Comparison of ENCODE assay signal across 18 mouse cellular contexts in the genomic region with DNA sequence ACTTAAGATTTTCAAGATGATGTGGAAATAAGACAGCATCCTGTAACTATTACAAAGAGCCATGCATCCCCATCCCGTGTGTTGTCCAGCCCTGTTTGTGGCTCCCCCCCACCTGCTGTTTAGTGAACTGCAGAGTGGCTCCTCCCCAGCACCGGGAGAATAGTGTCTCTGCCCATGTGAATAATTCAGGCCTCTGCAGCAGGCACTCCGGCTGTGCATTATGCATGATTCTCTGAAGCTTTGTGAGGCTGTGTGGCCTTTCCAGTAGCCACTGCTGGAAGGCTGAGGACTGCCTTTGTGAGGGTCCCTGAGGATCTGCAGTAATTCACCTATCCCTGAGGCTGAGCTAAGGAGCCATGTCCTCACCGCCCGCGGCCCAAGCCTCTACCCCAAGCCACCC. TPM values are rescaled to one million over a fixed set of nuclear protein-coding genes. Genes with fewer than 3 reads are reported as not detected.
DNase-seq lines count a peak whose midpoint lies in the region; ATAC-seq and TF ChIP-seq lines count a peak whose summit lies in the region.
"Had no signal": no experiment of that assay in that cellular context is flagged by ENCODE, and none has a peak within 500 bp of the region (broad histone marks: within the 10 kb centered on the region; RNA-seq: fewer than 3 reads in every experiment).

No protein-coding gene starts in this region.

- no peaks in the 10 kb centered on the region for H3K79me2 ChIP-seq in heart, adult 2 months (replicated peaks; ENCODE audit: control insufficient read depth, insufficient read depth, low read length)

- H3K4me2 ChIP-seq in forebrain, embryonic 16.5 days (ENCODE audit: low read length), result no peak overlapping the region
- no peak overlapping the region for H3K4me2 ChIP-seq in hindbrain, postnatal 0 days (ENCODE audit: low read depth, low read length)
- H3K4me2 ChIP-seq in neural tube, embryonic 13.5 days, result no peak overlapping the region
- H3K4me2 ChIP-seq: liver, embryonic 12.5 days had no signal

- no peaks in the 10 kb centered on the region for H3K9me3 ChIP-seq in forebrain, embryonic 10.5 days
- H3K9me3 ChIP-seq in forebrain, embryonic 16.5 days (ENCODE audit: control insufficient read depth, low read length), result no peaks in the 10 kb centered on the region
- H3K9me3 ChIP-seq in hindbrain, postnatal 0 days (ENCODE audit: low read length), result no peaks in the 10 kb centered on the region
- H3K9me3 ChIP-seq in neural tube, embryonic 13.5 days, result no peaks in the 10 kb centered on the region
- H3K9me3 ChIP-seq: G1E; limb, embryonic 10.5 days; liver, embryonic 12.5 days had no signal

- peak; percentile 76; the same call in 1 of the 2 replicates for ATAC-seq in forebrain, embryonic 16.5 days
- peak; percentile 50 for ATAC-seq in hindbrain, postnatal 0 days
- peak; percentile 68 for ATAC-seq in neural tube, embryonic 13.5 days (ENCODE audit: low read depth)
- ATAC-seq in erythroid progenitor cell, adult 5-6 weeks (replicated peaks; ENCODE audit: low FRiP score, poor library complexity, severe bottlenecking), result no peak
- ATAC-seq: intestine, embryonic 16.5 days; liver, embryonic 12.5 days had no signal

- WGBS in forebrain, embryonic 10.5 days, result 63% methylated on average over 6 of the region's 6 CpGs
- 26% methylated on average over 6 of the region's 6 CpGs for whole genome bisulfite sequencing in forebrain, embryonic 16.5 days
- WGBS in hindbrain, postnatal 0 days, result 28% methylated on average over 6 of the region's 6 CpGs
- WGBS in neural tube, embryonic 13.5 days, result 14% methylated on average over 6 of the region's 6 CpGs
- WGBS in heart, adult 2 months, result 78% methylated on average over 6 of the region's 6 CpGs

- no peak overlapping the region for H3K4me3 ChIP-seq in forebrain, embryonic 10.5 days
- no peak overlapping the region for H3K4me3 ChIP-seq in forebrain, embryonic 16.5 days (replicated peaks; ENCODE audit: low read length)
- H3K4me3 ChIP-seq in hindbrain, postnatal 0 days (ENCODE audit: low read length), result no peak overlapping the region
- no peak overlapping the region for H3K4me3 ChIP-seq in neural tube, embryonic 13.5 days
- no peak overlapping the region for H3K4me3 ChIP-seq in heart, adult 2 months
- H3K4me3 ChIP-seq: erythroblast, embryonic 14.5 days; gastrocnemius, adult 2 months; limb, embryonic 10.5 days; liver, embryonic 12.5 days had no signal

- peaks cover 18% of the 10 kb centered on the region for H3K4me1 ChIP-seq in forebrain, embryonic 10.5 days
- 0 out of 2 replicates have a peak, but pooled peaks cover 7% of the 10 kb centered on the region for H3K4me1 ChIP-seq in forebrain, embryonic 16.5 days (replicated peaks; ENCODE audit: control insufficient read depth, insufficient read depth, low read length)
- H3K4me1 ChIP-seq in hindbrain, postnatal 0 days (ENCODE audit: insufficient read depth, low read length), result no peaks in the 10 kb centered on the region; the same call in 1 of the 2 replicates
- H3K4me1 ChIP-seq in neural tube, embryonic 13.5 days (replicated peaks), result peaks cover 27% of the 10 kb centered on the region
- H3K4me1 ChIP-seq in heart, adult 2 months (ENCODE audit: control insufficient read depth, insufficient read depth, low read length), result peaks cover 5% of the 10 kb centered on the region; the same call in 1 of the 2 replicates

- DNase-seq in forebrain, embryonic 10.5 days (ENCODE audit: extremely low spot score, low spot score), result no peak
- peak; percentile 41 for DNase-seq in hindbrain, postnatal 0 days (ENCODE audit: low spot score)
- DNase-seq in heart, adult 2 months, result no peak
- DNase-seq in frontal cortex, postnatal 10 days (ENCODE audit: low spot score in 2 of 2), result no peak
- no peak for DNase-seq in cerebellum, postnatal 25 days
- DNase-seq: adrenal gland, postnatal 10 days; cerebellum, adult 9-10 months; gastrocnemius, adult 2 months had no signal

- H3K27me3 ChIP-seq in forebrain, embryonic 10.5 days (ENCODE audit: poor library complexity, severe bottlenecking), result no peaks in the 10 kb centered on the region
- no peaks in the 10 kb centered on the region for H3K27me3 ChIP-seq in forebrain, embryonic 16.5 days (replicated peaks; ENCODE audit: control insufficient read depth, insufficient read depth, low read length)
- H3K27me3 ChIP-seq in hindbrain, postnatal 0 days (ENCODE audit: insufficient read depth, low read length), result no peaks in the 10 kb centered on the region
- no peaks in the 10 kb centered on the region for H3K27me3 ChIP-seq in neural tube, embryonic 13.5 days
- no peaks in the 10 kb centered on the region for H3K27me3 ChIP-seq in heart, adult 2 months (ENCODE audit: control insufficient read depth, insufficient read depth, low read length)
- H3K27me3 ChIP-seq: liver, embryonic 12.5 days had no signal

- no peak for TF ChIP-seq CTCF in hindbrain, postnatal 0 days (IDR thresholded peaks at IDR 0.05; ENCODE audit: low read depth)
- no peak for TF ChIP-seq CTCF in heart, adult 2 months (IDR thresholded peaks at IDR 0.05)

- intact Hi-C loops in heart, adult 2 months (cut with DNase I), result no loop called here

- H3K27ac ChIP-seq in forebrain, embryonic 10.5 days, result peak overlapping the region; percentile 56; the same call in 1 of the 2 replicates
- H3K27ac ChIP-seq in forebrain, embryonic 16.5 days (ENCODE audit: low read length), result no peak overlapping the region
- H3K27ac ChIP-seq in hindbrain, postnatal 0 days, result peak overlapping the region; percentile 43; the same call in 1 of the 2 replicates
- H3K27ac ChIP-seq in neural tube, embryonic 13.5 days (replicated peaks), result peak overlapping the region; percentile 59
- H3K27ac ChIP-seq in heart, adult 2 months, result no peak overlapping the region
- H3K27ac ChIP-seq: gastrocnemius, adult 2 months; kidney, postnatal 0 days; limb, embryonic 10.5 days; liver, embryonic 12.5 days had no signal

- no peak for TF ChIP-seq EP300 in heart, adult 2 months (IDR thresholded peaks at IDR 0.05; ENCODE audit: insufficient read depth, low read depth, low read length)

- peaks cover 60% of the 10 kb centered on the region for H3K36me3 ChIP-seq in forebrain, embryonic 10.5 days (replicated peaks)
- no peaks in the 10 kb centered on the region for H3K36me3 ChIP-seq in forebrain, embryonic 16.5 days (ENCODE audit: control insufficient read depth, insufficient read depth)
- H3K36me3 ChIP-seq in hindbrain, postnatal 0 days (ENCODE audit: insufficient read depth, low read length), result no peaks in the 10 kb centered on the region
- H3K36me3 ChIP-seq in neural tube, embryonic 13.5 days, result peaks cover 5% of the 10 kb centered on the region
- H3K36me3 ChIP-seq in heart, adult 2 months (ENCODE audit: control insufficient read depth, insufficient read depth, low read length), result 0 out of 2 replicates have a peak, but pooled peaks cover 3% of the 10 kb centered on the region
- H3K36me3 ChIP-seq: G1E had no signal

- no peak overlapping the region for H3K9ac ChIP-seq in forebrain, embryonic 16.5 days (replicated peaks; ENCODE audit: low read depth, low read length)
- no peak overlapping the region for H3K9ac ChIP-seq in hindbrain, postnatal 0 days (replicated peaks; ENCODE audit: low read length)
- H3K9ac ChIP-seq in neural tube, embryonic 13.5 days, result no peak overlapping the region
- H3K9ac ChIP-seq in heart, adult 2 months (ENCODE audit: low read depth, low read length), result no peak overlapping the region
- H3K9ac ChIP-seq: liver, embryonic 12.5 days had no signal

- no peak for TF ChIP-seq POLR2A in heart, adult 2 months (IDR thresholded peaks at IDR 0.05; ENCODE audit: insufficient read depth, low read depth, low read length)

RNA-seq across cellular contexts. Expression of a gene that starts 27.3 kb away (rescaled TPM):
- 0.12 and 0.79 TPM in 2 replicates for polyA plus RNA-seq in forebrain, embryonic 10.5 days (2016; fragmentation: Nextera tagmentation; extraction: Ambion mirVana)
- polyA plus RNA-seq in forebrain, embryonic 16.5 days (2015; fragmentation: Nextera tagmentation; extraction: Ambion mirVana), result 0.55 and 0.56 TPM in 2 replicates
- 0.78 and 1.4 TPM in 2 replicates for total RNA-seq in hindbrain, postnatal 0 days (2014; rRNA removed)
- polyA plus RNA-seq in hindbrain, postnatal 0 days (2015; fragmentation: Nextera tagmentation; extraction: Ambion mirVana), result not detected in 2 replicates
- 0.84 TPM in 1 of 2 replicates, not detected in the other for polyA plus RNA-seq in neural tube, embryonic 13.5 days (2015; fragmentation: Nextera tagmentation; extraction: Ambion mirVana)
- total RNA-seq in heart, adult 2 months (2021), result under 1 TPM; 0.47 to 0.96 TPM
- 0.94 and 1.3 TPM in 2 replicates for polyA plus RNA-seq in heart, adult 2 months (2012; rRNA removed)
- total RNA-seq in erythroid progenitor cell, adult 5-6 weeks (2015; ENCODE audit: low replicate concordance), result not detected in 2 replicates
- total RNA-seq in erythroid progenitor cell, adult 5-6 weeks (2017; ENCODE audit: low replicate concordance), result not detected in 2 replicates
- polyA plus RNA-seq: G1E had no signal

RNA-seq across cellular contexts. Expression of a gene that starts 42.5 kb away (rescaled TPM):
- polyA plus RNA-seq in forebrain, embryonic 10.5 days (2016; fragmentation: Nextera tagmentation; extraction: Ambion mirVana), result 0.12 and 0.38 TPM in 2 replicates
- 7.0 and 7.8 TPM in 2 replicates for polyA plus RNA-seq in forebrain, embryonic 16.5 days (2015; fragmentation: Nextera tagmentation; extraction: Ambion mirVana)
- 24.5 and 26.9 TPM in 2 replicates for total RNA-seq in hindbrain, postnatal 0 days (2014; rRNA removed)
- 10.9 and 11.6 TPM in 2 replicates for polyA plus RNA-seq in hindbrain, postnatal 0 days (2015; fragmentation: Nextera tagmentation; extraction: Ambion mirVana)
- polyA plus RNA-seq in neural tube, embryonic 13.5 days (2015; fragmentation: Nextera tagmentation; extraction: Ambion mirVana), result 3.7 and 4.5 TPM in 2 replicates
- 10 to 100 TPM; 34.9 to 35.6 TPM for total RNA-seq in heart, adult 2 months (2021)
- 23.8 and 25.4 TPM in 2 replicates for polyA plus RNA-seq in heart, adult 2 months (2012; rRNA removed)
- total RNA-seq in erythroid progenitor cell, adult 5-6 weeks (2015; ENCODE audit: low replicate concordance), result not detected in 2 replicates
- not detected in 2 replicates for total RNA-seq in erythroid progenitor cell, adult 5-6 weeks (2017; ENCODE audit: low replicate concordance)
- total RNA-seq: G1E; megakaryocyte, adult 5-6 weeks had no signal
- polyA plus RNA-seq: erythroblast, embryonic 14.5 days; G1E; liver, embryonic 12.5 days had no signal

Comparison
In these comparisons a context has a peak if more than half of its experiments do, and no peak if none do; other contexts are left out.
1. H3K27ac ChIP-seq: peak in forebrain, embryonic 10.5 days (single experiment), hindbrain, postnatal 0 days (single experiment) and neural tube, embryonic 13.5 days (single experiment); none in forebrain, embryonic 16.5 days (single experiment) and heart, adult 2 months (single experiment).